Mouse (Mus musculus): Measurements from ENCODE around the gene Smim11. TPM values are rescaled to one million over a fixed set of nuclear protein-coding genes. Genes with fewer than 3 reads are reported as not detected.

The Smim11 gene
- polyA plus RNA-seq, 1 experiment from 2014 or later: 145 TPM

- 87% methylated on average over 8 of the region's 8 CpGs for WGBS
- Histone ChIP-seq H3K36me3 (no peaks in the 10 kb centered on the region; the same call in 1 of the 2 replicates), H3K9ac (no peak within 1 kb of the TSS), H3K4me1 (0 out of 2 replicates have a peak, but pooled peaks cover 14% of the 10 kb centered on the region), H3K27ac (no peak within 1 kb of the TSS), H3K4me2 (replicated peaks) (no peak within 1 kb of the TSS), H3K4me3 (no peak within 1 kb of the TSS), H3K27me3 (no peaks in the 10 kb centered on the region), H3K9me3 (no peaks in the 10 kb centered on the region)
- no peak for ATAC-seq (ENCODE audit: low FRiP score, low read depth)
Measured at GRCm38 (mm10) chr16:92321341-92321740, 20.3 kb downstream of the Smim11 start, which contains the start of gene Fam243. TSS of gene Fam243 (minus strand) at chr16:92321441.

GRCm38 (mm10) chr16:92324309-92325061 is 23.4 kb downstream of the Smim11 start:
- Histone ChIP-seq H3K4me2 (replicated peaks) (no peak overlapping the region), H3K9ac (no peak overlapping the region), H3K27ac (no peak overlapping the region), H3K27me3 (no peaks in the 10 kb centered on the region), H3K9me3 (no peaks in the 10 kb centered on the region), H3K4me3 (no peak overlapping the region), H3K36me3 (no peaks in the 10 kb centered on the region), H3K4me1 (0 out of 2 replicates have a peak, but pooled peaks cover 14% of the 10 kb centered on the region)
- WGBS: 64% methylated on average over 7 of the region's 7 CpGs
- no peak for ATAC-seq (ENCODE audit: low FRiP score, low read depth)

GRCm38 (mm10) chr16:92325062-92325406 is 23.9 kb downstream of the Smim11 start:
- 73% methylated on average over 1 of the region's 1 CpGs for WGBS
- H3K4me3 ChIP-seq: no peak overlapping the region
- 0 out of 2 replicates have a peak, but pooled peaks cover 14% of the 10 kb centered on the region for H3K4me1 ChIP-seq
- H3K4me2 ChIP-seq (replicated peaks): no peak overlapping the region
- no peak for ATAC-seq (ENCODE audit: low FRiP score, low read depth)
- no peak overlapping the region for H3K27ac ChIP-seq
- no peaks in the 10 kb centered on the region for H3K27me3 ChIP-seq
- no peak overlapping the region for H3K9ac ChIP-seq
- no peaks in the 10 kb centered on the region for H3K36me3 ChIP-seq
- H3K9me3 ChIP-seq: no peaks in the 10 kb centered on the region

GRCm38 (mm10) chr16:92327911-92328310 is 26.8 kb downstream of the Smim11 start:
- H3K27ac ChIP-seq: no peak overlapping the region

GRCm38 (mm10) chr16:92330966-92331365 is 29.9 kb downstream of the Smim11 start:
- Histone ChIP-seq H3K4me2 (replicated peaks) (no peak overlapping the region), H3K36me3 (no peaks in the 10 kb centered on the region), H3K9ac (no peak overlapping the region), H3K4me3 (no peak overlapping the region), H3K27me3 (no peaks in the 10 kb centered on the region), H3K4me1 (peaks cover 12% of the 10 kb centered on the region), H3K27ac (no peak overlapping the region), H3K9me3 (no peaks in the 10 kb centered on the region)
- WGBS: 83% methylated on average over 5 of the region's 5 CpGs
- no peak for ATAC-seq (ENCODE audit: low FRiP score, low read depth)

More at GRCm38 (mm10) chr16:92327911-92328310, 26.8 kb downstream of the Smim11 start:
- no peaks in the 10 kb centered on the region for H3K9me3 ChIP-seq
- no peaks in the 10 kb centered on the region for H3K36me3 ChIP-seq
- no peak for ATAC-seq (ENCODE audit: low FRiP score, low read depth)
- H3K4me3 ChIP-seq: no peak overlapping the region
- H3K27me3 ChIP-seq: no peaks in the 10 kb centered on the region
- no peak overlapping the region for H3K4me2 ChIP-seq (replicated peaks)
- 74% methylated on average over 10 of the region's 10 CpGs for WGBS
- no peak overlapping the region for H3K9ac ChIP-seq
- H3K4me1 ChIP-seq: peaks cover 20% of the 10 kb centered on the region

- Histone ChIP-seq H3K4me3 (no peak overlapping the region), H3K27ac (no peak overlapping the region), H3K4me2 (replicated peaks) (no peak overlapping the region), H3K27me3 (no peaks in the 10 kb centered on the region), H3K4me1 (peaks cover 12% of the 10 kb centered on the region), H3K9me3 (no peaks in the 10 kb centered on the region), H3K9ac (no peak overlapping the region), H3K36me3 (no peaks in the 10 kb centered on the region)
- no peak; the same call in 1 of the 2 replicates for ATAC-seq (ENCODE audit: low FRiP score, low read depth)
- WGBS: 58% methylated on average over 9 of the region's 9 CpGs
Measured at GRCm38 (mm10) chr16:92334600-92334999, 33.5 kb downstream of the Smim11 start.

GRCm38 (mm10) chr16:92336280-92336679 is 35.2 kb downstream of the Smim11 start:
- Histone ChIP-seq H3K4me1 (peaks cover 25% of the 10 kb centered on the region), H3K4me3 (no peak overlapping the region), H3K27me3 (peaks cover 6% of the 10 kb centered on the region), H3K9ac (no peak overlapping the region), H3K4me2 (replicated peaks) (no peak overlapping the region; the same call in 1 of the 2 replicates), H3K9me3 (no peaks in the 10 kb centered on the region), H3K36me3 (no peaks in the 10 kb centered on the region), H3K27ac (0 out of 2 replicates have a peak overlapping the region, but pooled peaks have one; percentile 35)
- WGBS: 7% methylated on average over 9 of the region's 9 CpGs
- ATAC-seq (ENCODE audit: low FRiP score, low read depth): peak; percentile 37; the same call in 1 of the 2 replicates

GRCm38 (mm10) chr16:92340612-92341511 is 39.8 kb downstream of the Smim11 start:
- H3K27ac ChIP-seq: no peak overlapping the region
- no peaks in the 10 kb centered on the region for H3K9me3 ChIP-seq
- H3K4me3 ChIP-seq: no peak overlapping the region
- H3K36me3 ChIP-seq: no peaks in the 10 kb centered on the region
- WGBS: 30% methylated on average over 27 of the region's 27 CpGs
- ATAC-seq (ENCODE audit: low FRiP score, low read depth): peak; percentile 76
- no peak overlapping the region for H3K9ac ChIP-seq
- H3K4me2 ChIP-seq (replicated peaks): peak overlapping the region; percentile 54
- peaks cover 7% of the 10 kb centered on the region for H3K27me3 ChIP-seq
- peaks cover 15% of the 10 kb centered on the region; the same call in 1 of the 2 replicates for H3K4me1 ChIP-seq

GRCm38 (mm10) chr16:92345177-92345576 is 44.1 kb downstream of the Smim11 start:
- WGBS: 70% methylated on average over 11 of the region's 11 CpGs
- Histone ChIP-seq H3K4me3 (no peak overlapping the region), H3K4me2 (replicated peaks) (no peak overlapping the region), H3K9me3 (no peaks in the 10 kb centered on the region), H3K27ac (no peak overlapping the region), H3K9ac (no peak overlapping the region), H3K4me1 (peaks cover 9% of the 10 kb centered on the region; the same call in 1 of the 2 replicates), H3K27me3 (peaks cover 13% of the 10 kb centered on the region), H3K36me3 (no peaks in the 10 kb centered on the region)
- no peak for ATAC-seq (ENCODE audit: low FRiP score, low read depth)

GRCm38 (mm10) chr16:92346297-92346916 is 45.3 kb downstream of the Smim11 start:
- ATAC-seq (ENCODE audit: low FRiP score, low read depth): no peak
- Histone ChIP-seq H3K36me3 (no peaks in the 10 kb centered on the region), H3K4me3 (no peak overlapping the region), H3K27ac (no peak overlapping the region), H3K9me3 (no peaks in the 10 kb centered on the region), H3K27me3 (0 out of 2 replicates have a peak, but pooled peaks cover 12% of the 10 kb centered on the region), H3K4me1 (no peaks in the 10 kb centered on the region), H3K4me2 (replicated peaks) (no peak overlapping the region), H3K9ac (no peak overlapping the region)
- 82% methylated on average over 13 of the region's 13 CpGs for WGBS

- ATAC-seq (ENCODE audit: low FRiP score, low read depth): no peak
- Histone ChIP-seq H3K4me3 (no peak overlapping the region), H3K27me3 (peaks cover 16% of the 10 kb centered on the region), H3K36me3 (no peaks in the 10 kb centered on the region), H3K4me2 (replicated peaks) (no peak overlapping the region), H3K9me3 (no peaks in the 10 kb centered on the region), H3K27ac (no peak overlapping the region), H3K9ac (no peak overlapping the region), H3K4me1 (peaks cover 6% of the 10 kb centered on the region)
- WGBS: 84% methylated on average over 12 of the region's 12 CpGs
Measured at GRCm38 (mm10) chr16:92348941-92349340, 47.9 kb downstream of the Smim11 start.
